Mouse (Mus musculus) spleen, adult 2 months (tissue): ENCODE data around the gene Ifnk.

Experiments used
- CTCF ChIP-seq: fragments of 200-500 bp; IDR thresholded peaks from 2 replicates; pipeline ENCODE4 v1.5.1; 2011; ENCODE audit warnings: mild to moderate bottlenecking, inconsistent platforms; ENCODE audit not compliant: insufficient read depth, insufficient read length, insufficient replicate concordance; ENCODE audit errors: extremely low read depth
- POLR2A ChIP-seq: fragments of 200-500 bp; IDR thresholded peaks from 2 replicates; pipeline ENCODE4 v1.6.1; 2011; ENCODE audit warnings: low read depth, low read length, inconsistent platforms

DNA sequence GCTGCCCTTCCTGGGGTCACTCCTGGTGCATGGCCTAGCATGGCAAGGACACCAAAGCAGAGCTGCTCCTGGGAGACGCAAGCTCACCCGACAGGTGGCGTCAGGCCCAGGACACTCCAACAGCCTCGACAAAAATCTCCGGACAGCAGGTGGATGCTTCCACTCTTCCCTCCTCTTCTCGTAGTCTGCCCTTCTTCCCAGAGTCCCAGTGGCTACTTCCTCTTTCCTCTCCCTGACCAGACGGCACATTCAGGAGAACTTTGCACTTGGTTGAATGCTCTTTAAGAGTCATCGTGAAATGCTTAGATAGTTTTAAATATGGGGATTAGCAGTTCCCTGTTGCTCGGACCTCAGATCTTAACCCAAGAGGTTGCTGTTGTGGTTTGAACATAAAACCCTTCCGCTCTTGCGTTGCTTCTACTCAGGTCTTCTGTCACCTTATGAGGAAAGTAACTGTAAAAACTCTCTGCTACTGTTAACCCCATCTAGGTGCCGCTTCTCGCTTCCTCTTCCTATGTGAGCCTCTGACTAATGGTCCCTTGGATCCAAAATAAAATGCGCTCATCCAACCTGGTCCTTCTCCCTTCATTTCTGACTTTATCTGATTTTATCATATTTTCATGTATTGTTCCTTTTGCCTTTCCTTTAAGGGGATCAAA, 46.6 kb upstream of the Ifnk start:
- TF ChIP-seq POLR2A (no peak), CTCF (no peak)
